Mouse (Mus musculus) kidney, postnatal 36 days (tissue): ENCODE data around the gene Tmem217.
"Not testable (repeated sequence)": the region's sequence is repeated elsewhere in the genome, so short reads cannot be mapped to it uniquely, and the experiment has no call there.

Experiments
- DNase-seq, 2 experiments: peaks; one replicate each; pipeline ENCODE4 v3.0.0; 2021 to 2022; ENCODE audit warnings: mixed read lengths in 2 of 2

Gene Tmem217

GRCm38 (mm10) chr17:29548494-29548893 lies 3.7 kb downstream of the Tmem217 start:
- DNase-seq: no peak

- peak; percentile 69 to 73 for DNase-seq
Measured at GRCm38 (mm10) chr17:29545241-29545640, 6.9 kb downstream of the Tmem217 start.

- DNase-seq: no peak
Measured at GRCm38 (mm10) chr17:29544064-29544463, 8.1 kb downstream of the Tmem217 start.

- no peak for DNase-seq
Measured at GRCm38 (mm10) chr17:29542831-29543690, 9.1 kb downstream of the Tmem217 start.

- DNase-seq: peak; percentile 81
Measured at GRCm38 (mm10) chr17:29541419-29541818, 10.8 kb downstream of the Tmem217 start.

- no peak for DNase-seq
Measured at GRCm38 (mm10) chr17:29540426-29540825, 11.8 kb downstream of the Tmem217 start.

- no peak for DNase-seq
Measured at GRCm38 (mm10) chr17:29533866-29534265, 18.3 kb downstream of the Tmem217 start.

GRCm38 (mm10) chr17:29531757-29532384 lies 20.3 kb downstream of the Tmem217 start:
- no peak for DNase-seq

- no peak for DNase-seq
Measured at GRCm38 (mm10) chr17:29531278-29531677, 20.9 kb downstream of the Tmem217 start.

- DNase-seq: no peak
Measured at GRCm38 (mm10) chr17:29530508-29530907, 21.7 kb downstream of the Tmem217 start.

- DNase-seq: peak; percentile 14 to 57
Measured at GRCm38 (mm10) chr17:29528568-29529187, 23.5 kb downstream of the Tmem217 start.

- DNase-seq: no peak
Measured at GRCm38 (mm10) chr17:29525613-29526012, 26.6 kb downstream of the Tmem217 start.

- no peak for DNase-seq
Measured at GRCm38 (mm10) chr17:29519731-29520130, 32.5 kb downstream of the Tmem217 start.

- not testable (repeated sequence) for DNase-seq
Measured at GRCm38 (mm10) chr17:29518665-29519064, 33.5 kb downstream of the Tmem217 start.

- peak; percentile 73 to 85 for DNase-seq
Measured at GRCm38 (mm10) chr17:29514435-29514834, 37.8 kb downstream of the Tmem217 start.

GRCm38 (mm10) chr17:29513044-29513730 lies 39.0 kb downstream of the Tmem217 start:
- peak; percentile 71 to 83 for DNase-seq

GRCm38 (mm10) chr17:29510691-29511090 lies 41.5 kb downstream of the Tmem217 start:
- no peak for DNase-seq

GRCm38 (mm10) chr17:29508927-29509608 lies 43.1 kb downstream of the Tmem217 start:
- DNase-seq: no peak

- DNase-seq: peak in 1 of 2 experiments; percentile 26
Measured at GRCm38 (mm10) chr17:29503700-29504099, 48.5 kb downstream of the Tmem217 start.

- peak in 1 of 2 experiments; percentile 16 for DNase-seq
Measured at GRCm38 (mm10) chr17:29502669-29503665, 49.2 kb downstream of the Tmem217 start.
